Mouse (Mus musculus) duodenum, adult 2 months (tissue): ENCODE results near the gene Tbx18. TPM values are rescaled to one million over a fixed set of nuclear protein-coding genes. Genes with fewer than 3 reads are reported as not detected.

Experiments used
- polyA plus RNA-seq: library from polyadenylated mRNA; depleted of rRNA; stranded (reverse); fragments of >200 nt; gene quantifications from 2 replicates; pipeline ENCODE4 v1.2.3, GENCODE M21; 2012; ENCODE audit warnings: low replicate concordance; rRNA removed

Gene Tbx18
- polyA plus RNA-seq, result not detected in 2 replicates

DNA sequence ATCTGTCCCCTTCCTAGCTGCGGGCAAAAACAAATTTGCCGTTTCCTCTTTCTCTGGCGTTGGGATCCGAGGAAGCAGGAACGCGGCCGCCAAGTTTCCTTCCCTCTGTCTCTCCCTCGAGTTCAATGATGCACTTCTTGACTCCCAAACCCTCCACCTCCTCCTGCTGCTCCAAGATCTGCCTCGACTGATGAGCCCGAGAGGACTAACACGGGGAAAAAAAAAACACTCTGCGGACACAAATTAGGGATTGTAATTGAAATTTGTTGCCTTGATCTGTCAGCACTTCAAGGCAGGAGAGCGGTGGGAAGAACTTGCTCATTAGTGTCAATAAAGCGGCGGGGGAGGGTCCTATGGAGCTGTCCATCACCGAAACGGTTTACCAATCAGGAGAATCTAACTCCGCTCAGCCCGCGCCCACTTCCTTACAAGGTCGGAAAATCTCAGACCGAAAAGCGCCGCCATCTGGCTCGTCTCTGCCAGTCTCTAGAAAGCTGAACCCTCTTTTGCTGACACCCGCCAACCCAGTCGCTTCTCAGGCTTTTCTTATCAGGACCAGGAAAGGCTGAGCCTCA lies at the start of gene Tbx18:
TSS of gene Tbx18 (minus strand) at position 300 of the 575 bp plus-strand sequence.

